Mouse (Mus musculus) heart, postnatal 36 days (tissue): Measurements from ENCODE around the gene Mtmr4. TPM values are rescaled to one million over a fixed set of nuclear protein-coding genes. Genes with fewer than 3 reads are reported as not detected.

Experiments
- DNase-seq, 2 experiments: peaks; one replicate each; pipeline ENCODE4 v3.0.0; 2021 to 2022
- intact Hi-C: fragments of 180-260 bp; cut with DNase I; formaldehyde crosslinking; loops from one replicate; pipeline ENCODE4 v1.15.1; 2025
- total RNA-seq, 2 experiments: library from RNA; stranded (reverse); gene quantifications; 2 replicates each; pipeline ENCODE4 v1.2.3; 2021

Mtmr4 gene
- 10 to 100 TPM; 18.8 to 27.1 TPM for total RNA-seq

DNA sequence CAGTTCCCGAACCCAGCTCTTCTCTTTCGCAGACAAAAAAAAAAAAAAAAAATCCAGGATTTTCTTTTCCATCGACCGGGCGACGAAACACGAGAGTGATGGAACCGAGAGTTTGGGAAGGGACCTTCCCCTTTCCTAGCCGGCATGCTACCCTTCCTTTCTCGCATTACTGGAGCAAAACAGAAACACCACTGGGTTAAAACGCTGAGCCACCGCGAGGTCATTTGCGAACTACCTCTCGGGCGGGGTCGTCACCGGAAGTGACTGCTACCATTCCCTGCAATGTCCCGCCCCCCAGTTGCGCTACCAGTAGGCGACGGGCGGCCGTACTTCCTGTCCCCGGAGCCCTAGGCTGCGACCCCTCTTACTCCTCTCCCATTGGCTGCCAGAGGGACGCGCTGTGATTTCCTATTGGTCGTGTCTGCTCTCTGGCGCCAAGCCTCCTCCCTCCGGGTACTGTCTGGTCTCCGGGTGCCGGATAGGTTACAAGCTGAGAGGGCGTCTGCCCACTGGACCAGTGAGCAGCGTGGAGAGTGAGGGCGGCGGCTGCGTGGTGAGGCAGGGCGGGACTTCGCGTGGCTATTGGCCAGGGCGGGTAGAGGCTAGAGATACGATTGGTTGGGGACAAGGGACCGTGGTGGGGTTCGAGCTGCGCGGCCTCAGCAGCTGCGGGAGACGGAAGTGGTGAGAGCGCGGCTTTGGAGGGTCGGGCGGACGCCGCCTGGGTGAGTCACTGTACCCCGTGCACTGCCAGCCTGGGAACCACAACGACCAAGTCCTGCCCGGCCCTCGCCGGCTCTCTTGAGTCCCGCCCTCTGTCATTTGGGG is at the start of gene Mtmr4:
TSS of gene Mtmr4 (plus strand) at position 637 of the 828 bp plus-strand sequence.
- peak; percentile 97 to 98 for DNase-seq
- intact Hi-C loops = loop anchor here (5.0 kb wide), 4 partner anchors 69 to 374 kb away; no protein-coding TSS in a partner anchor

DNA sequence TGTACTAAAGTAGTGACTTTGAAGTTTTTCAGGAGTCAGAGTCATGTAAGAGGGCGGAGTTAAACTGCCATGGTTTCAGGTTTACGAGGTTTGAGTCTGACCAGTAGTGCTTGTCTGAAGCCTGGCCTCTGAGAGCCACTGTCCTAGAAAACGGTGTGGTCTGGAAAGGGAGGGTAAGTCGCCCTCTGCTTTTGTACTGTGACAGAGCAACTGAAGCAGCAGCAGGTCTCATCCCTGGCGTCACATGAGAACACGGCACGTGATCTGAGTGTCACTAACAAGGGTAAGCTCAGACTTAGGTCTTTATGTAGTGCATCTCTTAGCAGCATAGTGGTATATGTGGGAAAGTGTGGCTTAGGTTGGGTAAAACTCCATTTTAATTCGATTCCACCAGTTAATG is 49.7 kb upstream of the Mtmr4 start:
- intact Hi-C loops = no loop called here

GRCm38 (mm10) chr11:87542906-87543305 is 49.1 kb upstream of the Mtmr4 start:
- intact Hi-C loops = no loop called here
- no peak for DNase-seq

More for the DNA sequence above, 49.7 kb upstream of the Mtmr4 start:
- DNase-seq = no peak

DNA sequence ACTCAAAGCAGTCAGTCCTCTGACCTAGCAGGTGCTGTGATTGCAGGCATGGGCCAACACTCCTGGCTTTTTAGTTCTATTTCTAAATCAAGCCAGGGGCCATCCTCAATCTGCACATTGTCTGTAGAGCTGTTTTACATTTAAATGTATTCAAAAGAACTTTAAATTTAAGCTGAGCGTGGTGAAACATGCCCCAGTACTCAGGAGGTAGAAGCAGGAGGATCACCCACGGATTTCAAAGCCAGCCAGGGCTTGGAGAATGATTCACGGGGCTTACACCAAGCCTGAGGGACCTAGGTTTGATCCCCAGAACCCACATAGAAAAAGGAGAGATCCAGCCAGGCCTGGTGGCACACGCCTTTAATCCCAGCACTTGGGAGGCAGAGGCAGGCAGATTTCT is 38.6 kb upstream of the Mtmr4 start:
- no peak for DNase-seq
- intact Hi-C loops = no loop called here

DNA sequence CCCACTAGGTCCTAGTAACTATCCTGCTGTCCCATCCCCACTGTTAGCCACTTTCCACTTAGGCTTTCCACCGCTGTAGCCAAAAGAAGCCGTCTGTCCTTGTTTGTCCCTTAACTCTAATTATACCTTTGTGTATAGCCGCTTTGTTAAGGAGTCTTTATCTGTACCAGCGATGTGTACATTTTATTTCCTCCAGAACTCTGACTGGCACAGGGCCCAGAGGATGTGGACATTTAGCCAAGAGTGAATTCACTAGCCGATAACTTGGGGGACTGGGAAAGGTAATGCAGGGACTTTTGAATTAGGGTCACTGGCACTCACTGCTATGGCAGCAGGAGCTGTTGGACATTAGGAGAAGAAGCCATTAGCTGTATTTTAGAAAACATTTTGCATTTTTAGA is 37.6 kb upstream of the Mtmr4 start:
- no peak for DNase-seq
- intact Hi-C loops = no loop called here

- intact Hi-C loops = no loop called here
Observed at GRCm38 (mm10) chr11:87555106-87555703, 36.8 kb upstream of the Mtmr4 start.

GRCm38 (mm10) chr11:87561208-87561607 is 30.8 kb upstream of the Mtmr4 start:
- intact Hi-C loops = no loop called here
- DNase-seq = no peak

More at GRCm38 (mm10) chr11:87555106-87555703, 36.8 kb upstream of the Mtmr4 start:
- DNase-seq = no peak

GRCm38 (mm10) chr11:87566501-87566900 is 25.5 kb upstream of the Mtmr4 start, which contains the start of gene Gm11492:
TSS of gene Gm11492 (plus strand) at chr11:87566653.
- no peak for DNase-seq

DNA sequence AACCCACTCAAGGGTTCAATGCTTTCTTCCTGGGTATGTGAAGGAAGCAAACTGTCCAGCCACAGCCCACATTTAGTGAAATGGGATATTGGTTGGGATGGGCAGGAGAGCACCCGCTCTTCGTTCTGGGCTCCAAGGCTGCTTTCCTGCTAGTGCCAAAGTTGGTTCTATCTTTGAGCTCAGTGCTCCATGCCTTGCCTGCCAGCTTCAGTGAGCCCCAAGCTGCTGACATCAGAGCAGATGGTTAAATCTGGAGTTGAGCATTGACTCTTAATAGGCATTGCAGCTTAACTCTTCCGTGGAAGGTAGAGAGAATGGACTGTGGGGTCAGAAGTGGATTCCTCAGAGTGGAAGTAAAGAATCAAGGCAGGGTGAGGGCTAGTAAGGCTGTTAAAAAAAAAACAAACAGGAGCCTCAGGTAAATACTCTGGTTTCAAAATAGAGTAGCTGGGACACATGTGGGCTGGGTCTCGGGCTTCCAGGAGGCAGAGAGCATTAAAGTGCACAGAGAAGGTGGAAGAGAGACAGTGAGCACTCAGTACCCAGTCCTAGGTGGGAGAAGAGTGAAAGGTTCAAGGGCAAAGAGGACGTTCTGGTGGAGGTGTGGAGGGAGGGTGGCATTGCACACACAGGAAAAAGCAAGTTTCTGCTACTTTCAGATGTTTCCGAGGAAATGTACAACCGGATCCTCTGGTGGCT is 23.6 kb upstream of the Mtmr4 start, which contains the start of gene Sept4:
TSS of gene Sept4 (plus strand) at position 649 of the 699 bp plus-strand sequence.
- no peak for DNase-seq
- intact Hi-C loops = no loop called here

More at GRCm38 (mm10) chr11:87566501-87566900, 25.5 kb upstream of the Mtmr4 start, which contains the start of gene Gm11492:
- intact Hi-C loops = no loop called here

GRCm38 (mm10) chr11:87570743-87571142 is 21.2 kb upstream of the Mtmr4 start:
- intact Hi-C loops = no loop called here

GRCm38 (mm10) chr11:87571361-87571950 is 20.5 kb upstream of the Mtmr4 start:
- DNase-seq = peak in 1 of 2 experiments; percentile 10
- intact Hi-C loops = no loop called here

More at GRCm38 (mm10) chr11:87570743-87571142, 21.2 kb upstream of the Mtmr4 start:
- DNase-seq = no peak

DNA sequence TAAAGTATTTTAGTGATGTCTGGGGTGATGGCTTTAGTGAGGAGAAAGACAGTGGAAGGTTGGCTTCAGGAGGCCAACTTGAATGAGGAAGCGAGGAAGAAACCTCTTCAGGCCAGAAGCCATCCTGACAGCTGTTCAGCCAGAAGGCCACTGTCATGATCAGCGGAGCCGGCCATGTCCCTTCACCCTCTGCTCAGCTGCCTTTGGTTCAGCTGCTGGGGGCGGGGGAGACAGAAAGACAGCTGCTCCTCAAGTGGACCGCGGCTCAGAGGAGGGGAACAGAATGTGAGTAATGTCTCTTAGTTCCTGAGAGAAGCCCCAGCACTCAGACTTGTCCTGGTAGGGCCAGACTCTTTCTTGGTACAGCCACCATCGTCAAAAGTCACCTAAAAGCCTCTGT is 18.2 kb upstream of the Mtmr4 start:
- intact Hi-C loops = no loop called here
- DNase-seq = no peak

- intact Hi-C loops = no loop called here
- DNase-seq = no peak
Observed at GRCm38 (mm10) chr11:87574520-87575180, 17.3 kb upstream of the Mtmr4 start.

- intact Hi-C loops = no loop called here
- no peak for DNase-seq
Observed at GRCm38 (mm10) chr11:87577601-87578248, 14.2 kb upstream of the Mtmr4 start.

GRCm38 (mm10) chr11:87578249-87578962 is 13.6 kb upstream of the Mtmr4 start:
- DNase-seq = peak; percentile 74 to 75
- intact Hi-C loops = no loop called here

DNA sequence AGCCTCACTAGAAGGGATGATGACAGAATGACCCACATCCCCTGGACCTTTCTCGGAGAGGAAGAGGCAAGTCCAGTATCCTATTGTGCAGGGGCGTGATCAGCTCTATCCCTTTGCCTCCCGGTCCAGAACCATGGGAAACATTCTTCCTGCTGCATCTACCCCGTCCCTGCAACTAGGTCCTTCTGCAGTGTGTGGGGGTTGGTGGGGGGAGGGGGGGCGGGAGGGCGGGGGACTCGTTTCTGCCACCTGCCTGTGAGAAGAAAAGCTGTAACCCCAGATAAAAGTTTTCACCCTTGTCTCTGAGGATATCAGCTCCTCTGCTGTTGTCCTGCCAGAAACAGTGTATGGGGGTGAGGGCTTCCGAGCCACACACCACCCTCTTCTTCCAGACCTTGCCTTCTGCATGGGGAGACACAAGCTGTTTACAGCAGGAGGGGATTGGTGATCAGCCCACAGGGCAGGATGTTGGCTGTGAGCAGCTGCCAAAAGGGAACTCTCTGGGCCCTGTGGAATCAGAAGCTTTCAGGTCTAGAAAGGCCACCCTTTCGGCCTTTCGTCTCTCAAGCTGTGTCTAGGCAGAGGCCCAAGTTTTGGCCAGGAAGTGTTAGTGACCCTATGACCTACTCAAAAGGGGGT is 12.9 kb upstream of the Mtmr4 start:
- peak; percentile 40 to 56 for DNase-seq
- intact Hi-C loops = no loop called here

DNA sequence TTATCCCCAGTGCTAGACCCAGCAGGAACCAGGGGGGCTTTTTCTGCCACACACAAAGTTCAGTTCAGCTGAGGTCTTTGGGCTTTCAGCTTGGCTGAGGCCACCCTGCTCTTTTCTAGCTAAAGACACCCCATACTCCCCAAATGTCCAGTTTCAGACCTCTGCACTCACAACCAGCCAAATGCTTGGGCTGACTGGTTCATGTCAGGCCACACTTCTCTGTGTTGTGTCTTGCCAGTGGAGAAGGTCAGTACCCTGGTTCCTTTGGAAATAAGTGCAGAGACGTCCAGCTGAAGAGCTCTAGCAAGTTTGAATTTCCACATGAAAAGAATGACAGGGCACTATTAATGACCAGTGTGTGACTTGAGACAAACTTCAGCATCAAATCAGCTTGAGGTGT is 12.2 kb upstream of the Mtmr4 start:
- DNase-seq = no peak
- intact Hi-C loops = no loop called here

DNA sequence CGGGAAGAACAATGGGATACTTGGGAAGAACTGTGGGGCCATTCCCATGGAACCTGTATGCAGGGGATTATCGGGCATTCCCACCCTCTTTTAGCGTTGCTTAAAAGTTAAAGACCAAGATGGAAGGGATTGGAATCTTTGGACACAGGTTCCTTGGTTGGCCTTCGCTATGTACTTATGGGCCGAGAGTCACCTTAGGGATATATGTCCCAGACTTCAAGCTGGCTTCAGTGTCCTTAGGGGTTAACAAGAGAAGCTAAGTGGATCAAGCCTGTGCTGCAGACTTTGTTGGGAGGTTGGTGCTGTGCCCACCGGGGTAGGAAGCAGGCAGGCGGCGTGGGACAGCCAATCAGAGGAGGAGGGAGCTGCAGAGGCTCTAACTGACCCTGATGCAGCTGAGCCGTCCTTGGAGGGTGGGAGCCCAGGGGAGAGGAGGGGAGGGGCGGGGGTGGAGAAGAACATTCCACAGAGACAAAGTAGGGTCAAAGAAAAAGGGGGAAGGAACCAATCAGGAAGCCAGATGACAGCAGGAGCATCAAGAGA is 11.3 kb upstream of the Mtmr4 start:
- intact Hi-C loops = no loop called here
- no peak for DNase-seq
